Mouse (Mus musculus): Measurements from ENCODE around the gene Mfsd12. TPM values are rescaled to one million over a fixed set of nuclear protein-coding genes. Genes with fewer than 3 reads are reported as not detected.
A peak's percentile ranks its signal among the peaks of the same experiment; 100 is the strongest.

Mfsd12 gene
- polyA plus RNA-seq, 1 experiment = 33.1 TPM

DNA sequence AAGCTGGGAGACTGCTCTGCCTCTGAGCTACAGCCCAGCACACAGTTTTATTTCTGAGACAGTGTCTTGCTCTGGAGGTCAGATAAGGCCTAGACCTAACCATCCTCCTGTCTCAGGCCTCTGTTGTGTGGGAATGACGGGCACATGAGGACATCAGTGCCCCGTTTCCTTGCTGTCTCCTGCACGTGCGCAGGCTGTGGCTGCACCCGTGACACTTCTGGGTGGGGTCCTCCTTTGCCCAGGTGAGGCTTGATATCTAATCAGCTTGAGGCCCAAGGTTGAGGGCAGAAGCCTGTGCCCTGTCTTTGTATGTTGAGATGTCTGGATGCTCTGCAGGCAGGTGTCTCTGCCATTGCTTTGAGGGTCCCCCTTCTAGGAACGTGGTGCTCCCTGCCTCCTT lies 35.0 kb downstream of the Mfsd12 start:
- H3K27ac ChIP-seq (ENCODE audit: control insufficient read depth, insufficient read depth, low read depth, low read length) = peak overlapping the region; percentile 27
- H3K36me3 ChIP-seq (ENCODE audit: control insufficient read depth, insufficient read depth, low read length) = no peaks in the 10 kb centered on the region
- no peaks in the 10 kb centered on the region for H3K27me3 ChIP-seq (ENCODE audit: control insufficient read depth, insufficient read depth, low read length)
- H3K4me1 ChIP-seq (ENCODE audit: control insufficient read depth, insufficient read depth, low read length) = peaks cover 32% of the 10 kb centered on the region
- TF ChIP-seq POLR2A (IDR thresholded peaks at IDR 0.05; ENCODE audit: control insufficient read depth, low read depth, low read length) = no peak
- TF ChIP-seq CTCF (IDR thresholded peaks at IDR 0.05; ENCODE audit: control insufficient read depth, insufficient read depth, insufficient replicate concordance, low read depth, low read length) = no peak
- peak overlapping the region; percentile 85 for H3K4me3 ChIP-seq (ENCODE audit: control insufficient read depth, low read depth, low read length)

DNA sequence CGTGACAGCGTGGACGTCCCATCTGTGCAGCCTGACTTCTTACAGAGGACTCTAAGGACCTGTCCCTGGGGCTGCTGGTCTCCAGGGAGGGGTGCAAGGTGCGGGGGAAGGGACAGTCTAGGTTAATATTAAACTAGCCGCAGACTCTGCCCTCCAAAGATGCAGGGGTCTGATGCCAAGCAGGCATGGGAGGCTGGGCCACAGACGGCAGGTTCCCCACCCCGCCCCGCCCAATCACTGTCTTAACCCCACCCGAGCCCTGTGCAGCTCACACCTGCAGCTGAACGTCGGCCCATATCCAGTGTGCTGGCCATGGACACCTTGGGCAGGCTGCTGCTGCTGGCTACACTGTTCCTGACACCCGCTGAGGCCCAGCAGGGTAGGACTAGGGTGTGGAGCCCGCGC lies 35.5 kb downstream of the Mfsd12 start, which contains the start of gene Smim24:
Gene Smim24 (plus strand): TSS at position 271 of the 405 bp plus-strand sequence.
- Histone ChIP-seq H3K27ac (ENCODE audit: control insufficient read depth, insufficient read depth, low read depth, low read length) (peak within 1 kb of the TSS; percentile 92), H3K4me3 (ENCODE audit: control insufficient read depth, low read depth, low read length) (peak within 1 kb of the TSS; percentile 85), H3K27me3 (ENCODE audit: control insufficient read depth, insufficient read depth, low read length) (no peaks in the 10 kb centered on the region), H3K4me1 (ENCODE audit: control insufficient read depth, insufficient read depth, low read length) (peaks cover 32% of the 10 kb centered on the region), H3K36me3 (ENCODE audit: control insufficient read depth, insufficient read depth, low read length) (no peaks in the 10 kb centered on the region)
- TF ChIP-seq POLR2A (IDR thresholded peaks at IDR 0.05; ENCODE audit: control insufficient read depth, low read depth, low read length) = no peak
- TF ChIP-seq CTCF (IDR thresholded peaks at IDR 0.05; ENCODE audit: control insufficient read depth, insufficient read depth, insufficient replicate concordance, low read depth, low read length) = no peak

DNA sequence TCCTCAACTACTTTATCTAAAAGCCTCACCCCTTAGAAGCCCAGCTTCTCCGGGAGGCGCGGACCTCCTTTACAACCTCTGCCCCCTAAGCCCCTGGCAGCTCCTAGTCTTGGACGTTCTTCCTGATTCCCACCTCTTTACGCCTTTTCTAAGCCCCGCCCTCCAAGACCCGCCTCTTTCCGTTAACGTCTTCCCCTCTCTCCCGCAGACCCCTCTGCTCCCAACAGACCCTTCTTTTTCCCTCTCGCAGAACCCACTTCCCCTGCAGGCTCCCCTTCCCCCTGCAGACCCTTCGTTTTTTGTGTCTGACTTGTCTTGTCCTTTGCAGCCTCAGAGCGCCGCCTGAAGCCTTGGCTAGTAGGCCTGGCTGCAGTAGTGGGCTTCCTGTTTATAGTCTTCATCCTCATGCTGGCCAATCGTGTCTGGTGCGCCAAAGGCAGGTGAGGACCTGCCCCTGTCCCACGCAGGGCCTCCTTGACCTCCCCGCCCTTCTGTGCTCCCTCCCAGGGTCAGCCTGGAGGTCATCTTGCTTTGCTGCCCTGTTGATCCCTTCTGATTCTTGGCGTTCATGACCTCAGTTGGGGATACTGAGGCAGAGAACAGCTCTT lies 36.3 kb downstream of the Mfsd12 start:
- Histone ChIP-seq H3K36me3 (ENCODE audit: control insufficient read depth, insufficient read depth, low read length) (no peaks in the 10 kb centered on the region), H3K4me1 (ENCODE audit: control insufficient read depth, insufficient read depth, low read length) (peaks cover 32% of the 10 kb centered on the region), H3K27ac (ENCODE audit: control insufficient read depth, insufficient read depth, low read depth, low read length) (peak overlapping the region; percentile 92), H3K27me3 (ENCODE audit: control insufficient read depth, insufficient read depth, low read length) (no peaks in the 10 kb centered on the region), H3K4me3 (ENCODE audit: control insufficient read depth, low read depth, low read length) (peak overlapping the region; percentile 85)
- TF ChIP-seq CTCF (IDR thresholded peaks at IDR 0.05; ENCODE audit: control insufficient read depth, insufficient read depth, insufficient replicate concordance, low read depth, low read length) = no peak
- TF ChIP-seq POLR2A (IDR thresholded peaks at IDR 0.05; ENCODE audit: control insufficient read depth, low read depth, low read length) = peak; percentile 81

GRCm38 (mm10) chr10:81395127-81395526 lies 37.8 kb downstream of the Mfsd12 start:
- Histone ChIP-seq H3K4me3 (ENCODE audit: control insufficient read depth, low read depth, low read length) (no peak overlapping the region), H3K27ac (ENCODE audit: control insufficient read depth, insufficient read depth, low read depth, low read length) (no peak overlapping the region), H3K4me1 (ENCODE audit: control insufficient read depth, insufficient read depth, low read length) (peaks cover 31% of the 10 kb centered on the region), H3K36me3 (ENCODE audit: control insufficient read depth, insufficient read depth, low read length) (no peaks in the 10 kb centered on the region), H3K27me3 (ENCODE audit: control insufficient read depth, insufficient read depth, low read length) (no peaks in the 10 kb centered on the region)
- TF ChIP-seq CTCF (IDR thresholded peaks at IDR 0.05; ENCODE audit: control insufficient read depth, insufficient read depth, insufficient replicate concordance, low read depth, low read length) (peak; percentile 79), POLR2A (IDR thresholded peaks at IDR 0.05; ENCODE audit: control insufficient read depth, low read depth, low read length) (no peak)

- Histone ChIP-seq H3K4me3 (ENCODE audit: control insufficient read depth, low read depth, low read length) (no peak overlapping the region), H3K4me1 (ENCODE audit: control insufficient read depth, insufficient read depth, low read length) (peaks cover 24% of the 10 kb centered on the region), H3K27ac (ENCODE audit: control insufficient read depth, insufficient read depth, low read depth, low read length) (no peak overlapping the region), H3K27me3 (ENCODE audit: control insufficient read depth, insufficient read depth, low read length) (no peaks in the 10 kb centered on the region), H3K36me3 (ENCODE audit: control insufficient read depth, insufficient read depth, low read length) (no peaks in the 10 kb centered on the region)
- TF ChIP-seq CTCF (IDR thresholded peaks at IDR 0.05; ENCODE audit: control insufficient read depth, insufficient read depth, insufficient replicate concordance, low read depth, low read length) (no peak), POLR2A (IDR thresholded peaks at IDR 0.05; ENCODE audit: control insufficient read depth, low read depth, low read length) (no peak)
Measured at GRCm38 (mm10) chr10:81395865-81396264, 38.6 kb downstream of the Mfsd12 start.

DNA sequence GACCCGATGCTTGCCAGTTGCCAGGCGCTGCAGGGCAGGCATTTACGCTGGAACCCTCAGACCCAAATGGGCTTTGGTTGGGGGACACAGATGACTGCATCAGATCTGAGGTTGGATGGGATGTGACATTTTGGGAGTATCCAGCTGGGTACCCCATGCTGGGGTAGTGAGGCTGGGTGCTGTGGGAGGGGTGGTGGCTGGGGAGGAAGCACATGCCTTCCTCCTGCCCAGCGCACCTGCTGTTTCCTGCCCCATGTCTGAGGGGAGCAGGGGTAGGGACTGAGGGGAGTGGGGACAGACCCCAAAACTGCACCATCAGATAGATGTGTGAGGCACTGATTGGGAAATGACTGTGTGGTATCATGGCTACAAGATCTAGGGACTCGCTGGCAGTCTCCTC lies 39.5 kb downstream of the Mfsd12 start:
- no peaks in the 10 kb centered on the region for H3K36me3 ChIP-seq (ENCODE audit: control insufficient read depth, insufficient read depth, low read length)
- TF ChIP-seq CTCF (IDR thresholded peaks at IDR 0.05; ENCODE audit: control insufficient read depth, insufficient read depth, insufficient replicate concordance, low read depth, low read length) = no peak; the same call in 1 of the 2 replicates
- TF ChIP-seq POLR2A (IDR thresholded peaks at IDR 0.05; ENCODE audit: control insufficient read depth, low read depth, low read length) = no peak; the same call in 1 of the 2 replicates
- H3K4me1 ChIP-seq (ENCODE audit: control insufficient read depth, insufficient read depth, low read length) = peaks cover 28% of the 10 kb centered on the region
- no peak overlapping the region for H3K4me3 ChIP-seq (ENCODE audit: control insufficient read depth, low read depth, low read length)
- no peaks in the 10 kb centered on the region for H3K27me3 ChIP-seq (ENCODE audit: control insufficient read depth, insufficient read depth, low read length)
- no peak overlapping the region for H3K27ac ChIP-seq (ENCODE audit: control insufficient read depth, insufficient read depth, low read depth, low read length)

GRCm38 (mm10) chr10:81399296-81399695 lies 42.0 kb downstream of the Mfsd12 start:
- peaks cover 25% of the 10 kb centered on the region for H3K4me1 ChIP-seq (ENCODE audit: control insufficient read depth, insufficient read depth, low read length)
- H3K36me3 ChIP-seq (ENCODE audit: control insufficient read depth, insufficient read depth, low read length) = no peaks in the 10 kb centered on the region
- no peak overlapping the region for H3K27ac ChIP-seq (ENCODE audit: control insufficient read depth, insufficient read depth, low read depth, low read length)

More at GRCm38 (mm10) chr10:81399296-81399695, 42.0 kb downstream of the Mfsd12 start:
- TF ChIP-seq CTCF (IDR thresholded peaks at IDR 0.05; ENCODE audit: control insufficient read depth, insufficient read depth, insufficient replicate concordance, low read depth, low read length) = no peak
- no peak for TF ChIP-seq POLR2A (IDR thresholded peaks at IDR 0.05; ENCODE audit: control insufficient read depth, low read depth, low read length)
- no peaks in the 10 kb centered on the region for H3K27me3 ChIP-seq (ENCODE audit: control insufficient read depth, insufficient read depth, low read length)
- H3K4me3 ChIP-seq (ENCODE audit: control insufficient read depth, low read depth, low read length) = no peak overlapping the region
